Mouse (Mus musculus) cerebellum, adult 2 months (tissue): Measurements from ENCODE around the gene Nlrx1.

Source experiments
- CTCF ChIP-seq: fragments of 200-500 bp; IDR thresholded peaks from 2 replicates; pipeline ENCODE4 v1.5.1; 2011; ENCODE audit warnings: low read depth, mild to moderate bottlenecking, control low read depth, low read length, moderate library complexity, borderline replicate concordance; ENCODE audit not compliant: insufficient read depth
- POLR2A ChIP-seq: fragments of 200-500 bp; IDR thresholded peaks from 2 replicates; pipeline ENCODE4 v1.6.1; 2011; ENCODE audit warnings: low read length, control low read depth, borderline replicate concordance; ENCODE audit not compliant: insufficient read depth

DNA sequence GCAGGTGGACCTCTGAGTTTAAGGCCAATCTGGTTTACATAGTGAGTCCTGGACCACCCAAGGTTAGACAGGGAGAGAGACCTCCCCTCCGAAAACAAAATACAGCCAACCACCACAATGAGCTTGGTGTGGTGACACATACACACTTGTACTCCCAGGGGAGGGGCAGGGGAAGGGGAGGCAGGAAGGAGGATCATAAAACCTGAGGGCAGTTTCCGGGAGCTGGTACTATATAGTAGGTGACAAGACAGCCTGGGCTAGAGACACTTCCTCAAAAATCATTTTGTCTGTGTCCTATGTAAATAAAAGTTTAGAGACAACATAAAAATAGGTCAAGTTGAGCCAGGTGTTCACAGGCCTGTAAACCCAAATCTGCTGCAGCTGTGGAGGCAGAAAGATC, 38.8 kb upstream of the Nlrx1 start:
- TF ChIP-seq POLR2A, result no peak
- no peak for TF ChIP-seq CTCF
